Mouse (Mus musculus) small intestine, adult 2 months (tissue): ENCODE data around the gene Hba-x. TPM values are rescaled to one million over a fixed set of nuclear protein-coding genes. Genes with fewer than 3 reads are reported as not detected.

Source experiments
- H3K27ac ChIP-seq: fragments of 200-500 bp; 2 replicates; pipeline ENCODE4 v1.5.1; 2012; ENCODE audit warnings: low read depth, low read length, control low read depth, inconsistent platforms; ENCODE audit not compliant: insufficient read depth
- H3K27me3 ChIP-seq: fragments of 200-500 bp; 2 replicates; pipeline ENCODE4 v1.6.1; 2012; ENCODE audit warnings: mild to moderate bottlenecking, moderate library complexity, low read length, inconsistent platforms; ENCODE audit not compliant: control insufficient read depth, insufficient read depth
- H3K36me3 ChIP-seq: fragments of 200-500 bp; 2 replicates; pipeline ENCODE4 v1.6.1; 2012; ENCODE audit warnings: mild to moderate bottlenecking, low read length, control low read depth, inconsistent platforms; ENCODE audit not compliant: control insufficient read depth, insufficient read depth
- H3K4me1 ChIP-seq: fragments of 200-500 bp; 2 replicates; pipeline ENCODE4 v1.6.1; 2012; ENCODE audit warnings: low read length, inconsistent platforms, mixed read lengths; ENCODE audit not compliant: control insufficient read depth, insufficient read depth, insufficient read length
- H3K4me3 ChIP-seq: fragments of 200-500 bp; 2 replicates; pipeline ENCODE4 v1.5.1; 2012; ENCODE audit warnings: low read depth, mild to moderate bottlenecking, control low read depth, inconsistent platforms, low read length, moderate library complexity
- CTCF ChIP-seq: fragments of 200-500 bp; IDR thresholded peaks from 2 replicates; pipeline ENCODE4 v1.5.1; 2012; ENCODE audit warnings: low read depth, mild to moderate bottlenecking, control low read depth, inconsistent platforms, low read length, moderate library complexity, mixed read lengths; ENCODE audit not compliant: insufficient replicate concordance, insufficient read length; ENCODE audit errors: extremely low read depth
- POLR2A ChIP-seq: fragments of 200-500 bp; IDR thresholded peaks from 2 replicates; pipeline ENCODE4 v1.6.1; 2012; ENCODE audit warnings: low read depth, mild to moderate bottlenecking, control low read depth, inconsistent platforms, low read length, moderate library complexity
- WGBS: fragments of 180-500 bp; shearing (Covaris S2); methylation state at CpG from one replicate; pipeline ENCODE4 v1.1.7; 2018; 5-methylcytosine and 5-hydroxymethylcytosine counted together
- polyA plus RNA-seq: library from polyadenylated mRNA; depleted of rRNA; stranded (reverse); fragments of >200 nt; gene quantifications from 2 replicates; pipeline ENCODE4 v1.2.3, GENCODE M21; 2012; rRNA removed

The Hba-x gene
- polyA plus RNA-seq, 1 experiment = not detected

DNA sequence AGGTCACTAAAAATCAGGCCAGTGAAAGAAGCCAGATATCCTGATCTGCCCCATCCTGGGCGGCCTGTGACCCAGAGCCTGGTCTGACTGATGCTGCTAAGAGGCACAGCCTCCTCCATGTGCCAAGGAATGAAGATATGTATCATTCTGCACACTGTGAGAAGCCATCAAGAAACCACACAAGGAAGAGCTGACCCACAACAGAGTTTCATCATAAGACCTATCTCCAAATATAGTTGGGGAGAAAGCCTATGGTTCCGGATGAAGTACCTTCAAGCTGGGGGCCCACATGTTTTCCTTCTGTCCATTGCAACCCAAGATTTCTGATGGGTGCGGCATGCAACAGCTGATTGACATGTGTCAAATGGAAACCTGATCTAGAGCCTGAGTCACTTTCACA lies 39.8 kb downstream of the Hba-x start:
- Histone ChIP-seq H3K4me3 (no peak overlapping the region), H3K27me3 (no peaks in the 10 kb centered on the region), H3K4me1 (no peaks in the 10 kb centered on the region), H3K36me3 (no peaks in the 10 kb centered on the region), H3K27ac (no peak overlapping the region)
- 73% methylated on average over 3 of the region's 3 CpGs for WGBS
- TF ChIP-seq CTCF = no peak

- TF ChIP-seq CTCF (no peak), POLR2A (no peak)
- Histone ChIP-seq H3K4me3 (no peak overlapping the region), H3K4me1 (no peaks in the 10 kb centered on the region), H3K27me3 (no peaks in the 10 kb centered on the region), H3K27ac (no peak overlapping the region), H3K36me3 (no peaks in the 10 kb centered on the region)
- 60% methylated on average over 11 of the region's 11 CpGs for WGBS
Observed at GRCm38 (mm10) chr11:32320507-32321195, 44.5 kb downstream of the Hba-x start.

GRCm38 (mm10) chr11:32321196-32321565 lies 45.0 kb downstream of the Hba-x start:
- Histone ChIP-seq H3K27ac (no peak overlapping the region), H3K4me3 (no peak overlapping the region), H3K36me3 (no peaks in the 10 kb centered on the region), H3K27me3 (no peaks in the 10 kb centered on the region), H3K4me1 (no peaks in the 10 kb centered on the region)
- no peak for TF ChIP-seq POLR2A
- TF ChIP-seq CTCF = peak; percentile 74; the same call in 1 of the 2 replicates
- WGBS = 33% methylated on average over 8 of the region's 8 CpGs

DNA sequence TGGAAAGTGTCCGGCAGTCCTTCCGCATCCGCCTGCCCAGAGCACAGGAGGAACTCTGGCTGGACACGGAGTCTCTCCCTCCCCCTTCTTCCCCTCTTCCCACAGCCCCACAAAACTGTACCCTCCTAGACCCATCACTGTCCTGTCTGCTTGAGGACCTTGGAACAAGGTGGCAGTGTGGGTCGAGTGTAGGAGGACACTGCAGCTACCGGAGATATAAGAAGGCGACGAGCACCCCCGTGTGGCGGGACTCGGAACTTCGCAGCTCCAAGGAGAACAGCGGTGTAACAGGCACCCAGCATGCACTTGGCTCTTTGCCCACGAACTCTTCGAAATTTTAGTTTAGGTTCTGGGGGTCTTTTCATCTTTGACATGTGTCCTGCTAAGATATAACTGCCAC lies 48.4 kb downstream of the Hba-x start:
- TF ChIP-seq CTCF = peak; percentile 90
- TF ChIP-seq POLR2A = no peak
- H3K4me3 ChIP-seq = peak overlapping the region; percentile 54
- H3K27me3 ChIP-seq = no peaks in the 10 kb centered on the region
- no peaks in the 10 kb centered on the region for H3K36me3 ChIP-seq
- whole genome bisulfite sequencing = 11% methylated on average over 15 of the region's 15 CpGs
- no peaks in the 10 kb centered on the region for H3K4me1 ChIP-seq
- no peak overlapping the region for H3K27ac ChIP-seq

Other genes starting within 250 kb of the Hba-x start
- 0.85 and 1.4 TPM in 2 replicates for gene Il9r, start 76.1 kb upstream of the Hba-x start, polyA plus RNA-seq
- 11.5 and 22.5 TPM in 2 replicates for gene Snrnp25, start 71.0 kb upstream of the Hba-x start, polyA plus RNA-seq
- 56.7 and 64.4 TPM in 2 replicates for gene Rhbdf1, start 54.1 kb upstream of the Hba-x start, polyA plus RNA-seq
- 4.9 and 7.5 TPM in 2 replicates for gene Mpg, start 49.9 kb upstream of the Hba-x start, polyA plus RNA-seq
- gene Nprl3, start 8.7 kb upstream of the Hba-x start, polyA plus RNA-seq = 25.1 and 35.7 TPM in 2 replicates
- gene Hba-a1, start 7.1 kb downstream of the Hba-x start, polyA plus RNA-seq = 54.1 and 70.6 TPM in 2 replicates
- gene Hbq1b, start 10.6 kb downstream of the Hba-x start, polyA plus RNA-seq = not detected in 2 replicates
- 106 and 108 TPM in 2 replicates for gene Hba-a2, start 20.1 kb downstream of the Hba-x start, polyA plus RNA-seq
- not detected in 2 replicates for gene Hbq1a, start 23.7 kb downstream of the Hba-x start, polyA plus RNA-seq
- gene Sh3pxd2b, start 71.4 kb downstream of the Hba-x start, polyA plus RNA-seq = 1.7 and 2.4 TPM in 2 replicates
- gene Ubtd2, start 179.0 kb downstream of the Hba-x start, polyA plus RNA-seq = 1.6 TPM in 2 replicates